In genomic region chr6:122764446-122765297, GRCm38 (mm10) we compare ENCODE assay signal across 8 mouse cellular contexts. TPM values are rescaled to one million over a fixed set of nuclear protein-coding genes. Genes with fewer than 3 reads are reported as not detected.
DNase-seq lines count a peak whose midpoint lies in the region; ATAC-seq lines count a peak whose summit lies in the region.

No protein-coding gene starts in this region.

- no peaks in the 10 kb centered on the region for H3K36me3 ChIP-seq in forebrain, embryonic 16.5 days (ENCODE audit: control insufficient read depth, insufficient read depth)
- no peaks in the 10 kb centered on the region for H3K36me3 ChIP-seq in limb, embryonic 15.5 days
- H3K36me3 ChIP-seq in neural tube, embryonic 13.5 days: no peaks in the 10 kb centered on the region

- H3K9me3 ChIP-seq in forebrain, embryonic 16.5 days (ENCODE audit: control insufficient read depth, low read length): no peaks in the 10 kb centered on the region
- H3K9me3 ChIP-seq in limb, embryonic 15.5 days: no peaks in the 10 kb centered on the region
- no peaks in the 10 kb centered on the region for H3K9me3 ChIP-seq in neural tube, embryonic 13.5 days

- peaks cover 7% of the 10 kb centered on the region; the same call in 1 of the 2 replicates for H3K4me1 ChIP-seq in forebrain, embryonic 16.5 days (replicated peaks; ENCODE audit: control insufficient read depth, insufficient read depth, low read length)
- H3K4me1 ChIP-seq in limb, embryonic 15.5 days: peaks cover 24% of the 10 kb centered on the region
- peaks cover 31% of the 10 kb centered on the region for H3K4me1 ChIP-seq in neural tube, embryonic 13.5 days (replicated peaks)

- H3K4me2 ChIP-seq in forebrain, embryonic 16.5 days (ENCODE audit: low read length): peak overlapping the region; percentile 62
- H3K4me2 ChIP-seq in limb, embryonic 15.5 days: peak overlapping the region; percentile 94
- H3K4me2 ChIP-seq in neural tube, embryonic 13.5 days: peak overlapping the region; percentile 79

- H3K27ac ChIP-seq in forebrain, embryonic 16.5 days (ENCODE audit: low read length): peak overlapping the region; percentile 84
- peak overlapping the region; percentile 84 for H3K27ac ChIP-seq in limb, embryonic 15.5 days
- H3K27ac ChIP-seq in neural tube, embryonic 13.5 days (replicated peaks): peak overlapping the region; percentile 92

- peak; percentile 86 for ATAC-seq in forebrain, embryonic 16.5 days
- peak; percentile 77 for ATAC-seq in limb, embryonic 15.5 days (ENCODE audit: insufficient number of reproducible peaks, low FRiP score, low TSS enrichment, low read depth)
- peak; percentile 93 for ATAC-seq in neural tube, embryonic 13.5 days (ENCODE audit: low read depth)

- peak overlapping the region; percentile 54 for H3K4me3 ChIP-seq in forebrain, embryonic 16.5 days (replicated peaks; ENCODE audit: low read length)
- H3K4me3 ChIP-seq in limb, embryonic 15.5 days: peak overlapping the region; percentile 52
- peak overlapping the region; percentile 52 for H3K4me3 ChIP-seq in neural tube, embryonic 13.5 days

- H3K27me3 ChIP-seq in forebrain, embryonic 16.5 days (replicated peaks; ENCODE audit: control insufficient read depth, insufficient read depth, low read length): no peaks in the 10 kb centered on the region
- H3K27me3 ChIP-seq in limb, embryonic 15.5 days: no peaks in the 10 kb centered on the region
- peaks cover 14% of the 10 kb centered on the region for H3K27me3 ChIP-seq in neural tube, embryonic 13.5 days

- WGBS in forebrain, embryonic 16.5 days: under 1% methylated on average over 56 of the region's 56 CpGs
- under 1% methylated on average over 56 of the region's 56 CpGs for WGBS in limb, embryonic 15.5 days
- WGBS in neural tube, embryonic 13.5 days: under 1% methylated on average over 56 of the region's 56 CpGs

- DNase-seq in layer of hippocampus, adult 11-12 months (ENCODE audit: low spot score): peak; percentile 73
- DNase-seq in layer of hippocampus, adult 9-10 months (ENCODE audit: low spot score): no peak
- DNase-seq in cerebellum, adult 11 months: peak; percentile 77
- DNase-seq in induced T-regulatory cell, adult 2 months (ENCODE audit: low read depth): peak; percentile 73
- DNase-seq in thymus, postnatal 36 days: peak; percentile 53 to 57

- H3K9ac ChIP-seq in forebrain, embryonic 16.5 days (replicated peaks; ENCODE audit: low read depth, low read length): peak overlapping the region; percentile 65
- peak overlapping the region; percentile 35; the same call in 1 of the 2 replicates for H3K9ac ChIP-seq in limb, embryonic 15.5 days
- peak overlapping the region; percentile 84 for H3K9ac ChIP-seq in neural tube, embryonic 13.5 days

RNA-seq across cellular contexts. Expression of gene Slc2a3, which starts 36.8 kb away (rescaled TPM):
- polyA plus RNA-seq in forebrain, embryonic 16.5 days (2015; fragmentation: Nextera tagmentation; extraction: Ambion mirVana): 25.9 and 33.7 TPM in 2 replicates
- polyA plus RNA-seq in limb, embryonic 15.5 days (2015; fragmentation: Nextera tagmentation; extraction: Ambion mirVana): 91.6 and 100 TPM in 2 replicates
- polyA plus RNA-seq in neural tube, embryonic 13.5 days (2015; fragmentation: Nextera tagmentation; extraction: Ambion mirVana): 22.5 and 27.5 TPM in 2 replicates

RNA-seq across cellular contexts. Expression of gene Foxj2, which starts 55.0 kb away (rescaled TPM):
- polyA plus RNA-seq in forebrain, embryonic 16.5 days (2015; fragmentation: Nextera tagmentation; extraction: Ambion mirVana): 8.1 and 8.5 TPM in 2 replicates
- 6.7 and 7.1 TPM in 2 replicates for polyA plus RNA-seq in limb, embryonic 15.5 days (2015; fragmentation: Nextera tagmentation; extraction: Ambion mirVana)
- polyA plus RNA-seq in neural tube, embryonic 13.5 days (2015; fragmentation: Nextera tagmentation; extraction: Ambion mirVana): 6.3 and 7.3 TPM in 2 replicates

RNA-seq across cellular contexts. Expression of gene Nanog, which starts 57.4 kb away (rescaled TPM):
- polyA plus RNA-seq in forebrain, embryonic 16.5 days (2015; fragmentation: Nextera tagmentation; extraction: Ambion mirVana): 0.13 TPM in 1 of 2 replicates, not detected in the other
- 0.17 and 0.20 TPM in 2 replicates for polyA plus RNA-seq in limb, embryonic 15.5 days (2015; fragmentation: Nextera tagmentation; extraction: Ambion mirVana)
- 0.15 TPM in 2 replicates for polyA plus RNA-seq in neural tube, embryonic 13.5 days (2015; fragmentation: Nextera tagmentation; extraction: Ambion mirVana)
